In genomic region chr12:111669961-111670360, GRCm38 (mm10) we compare ENCODE assay signal across 11 mouse cellular contexts. TPM values are rescaled to one million over a fixed set of nuclear protein-coding genes. Genes with fewer than 3 reads are reported as not detected.
DNase-seq lines count a peak whose midpoint lies in the region; ATAC-seq lines count a peak whose summit lies in the region.
"Had no signal": no experiment of that assay in that cellular context is flagged by ENCODE, and none has a peak within 500 bp of the region (broad histone marks: within the 10 kb centered on the region; RNA-seq: fewer than 3 reads in every experiment).

No protein-coding gene starts in this region.

- H3K36me3 ChIP-seq in kidney, embryonic 15.5 days: no peaks in the 10 kb centered on the region
- no peaks in the 10 kb centered on the region for H3K36me3 ChIP-seq in embryonic facial prominence, embryonic 12.5 days
- H3K36me3 ChIP-seq in hindbrain, embryonic 12.5 days: peaks cover 27% of the 10 kb centered on the region
- 0 out of 2 replicates have a peak, but pooled peaks cover 5% of the 10 kb centered on the region for H3K36me3 ChIP-seq in midbrain, embryonic 15.5 days (replicated peaks)

- WGBS in kidney, embryonic 15.5 days: 60% methylated on average over 8 of the region's 8 CpGs
- WGBS in embryonic facial prominence, embryonic 12.5 days: 55% methylated on average over 8 of the region's 8 CpGs
- 39% methylated on average over 8 of the region's 8 CpGs for WGBS in hindbrain, embryonic 12.5 days
- WGBS in midbrain, embryonic 15.5 days: 35% methylated on average over 8 of the region's 8 CpGs

- H3K9me3 ChIP-seq in kidney, embryonic 15.5 days (replicated peaks): no peaks in the 10 kb centered on the region
- H3K9me3 ChIP-seq in embryonic facial prominence, embryonic 12.5 days: no peaks in the 10 kb centered on the region
- H3K9me3 ChIP-seq in hindbrain, embryonic 12.5 days (replicated peaks): no peaks in the 10 kb centered on the region
- H3K9me3 ChIP-seq in midbrain, embryonic 15.5 days: no peaks in the 10 kb centered on the region

- H3K4me3 ChIP-seq in kidney, embryonic 15.5 days (replicated peaks): peak overlapping the region; percentile 63; the same call in 1 of the 2 replicates
- peak overlapping the region; percentile 54 for H3K4me3 ChIP-seq in embryonic facial prominence, embryonic 12.5 days
- H3K4me3 ChIP-seq in hindbrain, embryonic 12.5 days: peak overlapping the region; percentile 87
- peak overlapping the region; percentile 84 for H3K4me3 ChIP-seq in midbrain, embryonic 15.5 days

- no peak overlapping the region for H3K27ac ChIP-seq in kidney, embryonic 15.5 days
- no peak overlapping the region for H3K27ac ChIP-seq in embryonic facial prominence, embryonic 12.5 days
- H3K27ac ChIP-seq in hindbrain, embryonic 12.5 days: peak overlapping the region; percentile 90
- peak overlapping the region; percentile 93; the same call in 1 of the 2 replicates for H3K27ac ChIP-seq in midbrain, embryonic 15.5 days
- H3K27ac ChIP-seq: liver, embryonic 14.5 days had no signal

- peak overlapping the region; percentile 97; the same call in 1 of the 2 replicates for H3K4me2 ChIP-seq in kidney, embryonic 15.5 days
- H3K4me2 ChIP-seq in embryonic facial prominence, embryonic 12.5 days (replicated peaks): peak overlapping the region; percentile 70
- H3K4me2 ChIP-seq in hindbrain, embryonic 12.5 days (replicated peaks): peak overlapping the region; percentile 90
- peak overlapping the region; percentile 74 for H3K4me2 ChIP-seq in midbrain, embryonic 15.5 days

- no peak for ATAC-seq in kidney, embryonic 15.5 days (replicated peaks; ENCODE audit: low FRiP score)
- no peak for ATAC-seq in embryonic facial prominence, embryonic 12.5 days (ENCODE audit: insufficient number of reproducible peaks, insufficient read depth, low FRiP score, low TSS enrichment)
- ATAC-seq in hindbrain, embryonic 12.5 days (ENCODE audit: low FRiP score): no peak
- no peak for ATAC-seq in midbrain, embryonic 15.5 days (replicated peaks)

- no peak overlapping the region for H3K9ac ChIP-seq in kidney, embryonic 15.5 days
- H3K9ac ChIP-seq in embryonic facial prominence, embryonic 12.5 days: peak overlapping the region; percentile 57; the same call in 1 of the 2 replicates
- peak overlapping the region; percentile 91 for H3K9ac ChIP-seq in hindbrain, embryonic 12.5 days
- peak overlapping the region; percentile 98; the same call in 1 of the 2 replicates for H3K9ac ChIP-seq in midbrain, embryonic 15.5 days
- H3K9ac ChIP-seq: liver, embryonic 14.5 days had no signal

- H3K4me1 ChIP-seq in kidney, embryonic 15.5 days: peaks cover 50% of the 10 kb centered on the region
- H3K4me1 ChIP-seq in embryonic facial prominence, embryonic 12.5 days: peaks cover 24% of the 10 kb centered on the region
- H3K4me1 ChIP-seq in hindbrain, embryonic 12.5 days: peaks cover 36% of the 10 kb centered on the region
- H3K4me1 ChIP-seq in midbrain, embryonic 15.5 days: peaks cover 37% of the 10 kb centered on the region

- DNase-seq in kidney, adult 18-20 months: no peak
- no peak for DNase-seq in embryo, embryonic 10.5 days (ENCODE audit: low spot score)
- no peak for DNase-seq in adrenal gland, postnatal 25 days
- no peak for DNase-seq in adrenal gland, adult 18-20 months (ENCODE audit: low spot score in 2 of 2)
- DNase-seq: gastrocnemius, postnatal 14 days had no signal

- H3K27me3 ChIP-seq in kidney, embryonic 15.5 days: peaks cover 52% of the 10 kb centered on the region
- H3K27me3 ChIP-seq in embryonic facial prominence, embryonic 12.5 days: peaks cover 50% of the 10 kb centered on the region
- peaks cover 10% of the 10 kb centered on the region for H3K27me3 ChIP-seq in hindbrain, embryonic 12.5 days
- H3K27me3 ChIP-seq in midbrain, embryonic 15.5 days (replicated peaks): no peaks in the 10 kb centered on the region

RNA-seq across cellular contexts. Expression of gene Ckb, which starts 2.2 kb away (rescaled TPM):
- polyA plus RNA-seq in kidney, embryonic 15.5 days (2015; fragmentation: Nextera tagmentation; extraction: Ambion mirVana): 126 and 154 TPM in 2 replicates
- polyA plus RNA-seq in embryonic facial prominence, embryonic 12.5 days (2016; fragmentation: Nextera tagmentation; extraction: Ambion mirVana): 339 and 355 TPM in 2 replicates
- polyA plus RNA-seq in hindbrain, embryonic 12.5 days (2016; fragmentation: Nextera tagmentation; extraction: Ambion mirVana): 1,558 and 1,759 TPM in 2 replicates
- polyA plus RNA-seq in midbrain, embryonic 15.5 days (2015; fragmentation: Nextera tagmentation; extraction: Ambion mirVana): 1,376 and 1,480 TPM in 2 replicates
- total RNA-seq in adrenal gland, postnatal 25 days (2021): 24.3 and 27.3 TPM in 2 replicates
- total RNA-seq in adrenal gland, adult 18-20 months (2021): 10 to 100 TPM; 45.2 to 76.0 TPM
- polyA plus RNA-seq: G1E had no signal

RNA-seq across cellular contexts. Expression of gene Trmt61a, which starts 7.9 kb away (rescaled TPM):
- 10.7 and 12.8 TPM in 2 replicates for polyA plus RNA-seq in kidney, embryonic 15.5 days (2015; fragmentation: Nextera tagmentation; extraction: Ambion mirVana)
- 13.3 and 15.1 TPM in 2 replicates for polyA plus RNA-seq in embryonic facial prominence, embryonic 12.5 days (2016; fragmentation: Nextera tagmentation; extraction: Ambion mirVana)
- polyA plus RNA-seq in hindbrain, embryonic 12.5 days (2016; fragmentation: Nextera tagmentation; extraction: Ambion mirVana): 10.7 and 10.8 TPM in 2 replicates
- polyA plus RNA-seq in midbrain, embryonic 15.5 days (2015; fragmentation: Nextera tagmentation; extraction: Ambion mirVana): 10.4 and 11.9 TPM in 2 replicates
- total RNA-seq in adrenal gland, postnatal 25 days (2021): 9.6 and 11.0 TPM in 2 replicates
- 10 to 100 TPM; 16.3 to 20.1 TPM for total RNA-seq in adrenal gland, adult 18-20 months (2021)

RNA-seq across cellular contexts. Expression of gene Bag5, which starts 43.1 kb away (rescaled TPM):
- 51.4 and 53.6 TPM in 2 replicates for polyA plus RNA-seq in kidney, embryonic 15.5 days (2015; fragmentation: Nextera tagmentation; extraction: Ambion mirVana)
- polyA plus RNA-seq in embryonic facial prominence, embryonic 12.5 days (2016; fragmentation: Nextera tagmentation; extraction: Ambion mirVana): 59.7 and 61.3 TPM in 2 replicates
- polyA plus RNA-seq in hindbrain, embryonic 12.5 days (2016; fragmentation: Nextera tagmentation; extraction: Ambion mirVana): 60.4 and 62.3 TPM in 2 replicates
- 71.7 and 73.1 TPM in 2 replicates for polyA plus RNA-seq in midbrain, embryonic 15.5 days (2015; fragmentation: Nextera tagmentation; extraction: Ambion mirVana)
- 34.8 and 36.2 TPM in 2 replicates for total RNA-seq in adrenal gland, postnatal 25 days (2021)
- total RNA-seq in adrenal gland, adult 18-20 months (2021): 10 to 100 TPM; 43.1 to 43.7 TPM

RNA-seq across cellular contexts. Expression of gene Apopt1, which starts 43.1 kb away (rescaled TPM):
- 53.5 and 57.4 TPM in 2 replicates for polyA plus RNA-seq in kidney, embryonic 15.5 days (2015; fragmentation: Nextera tagmentation; extraction: Ambion mirVana)
- polyA plus RNA-seq in embryonic facial prominence, embryonic 12.5 days (2016; fragmentation: Nextera tagmentation; extraction: Ambion mirVana): 53.0 and 59.7 TPM in 2 replicates
- polyA plus RNA-seq in hindbrain, embryonic 12.5 days (2016; fragmentation: Nextera tagmentation; extraction: Ambion mirVana): 49.9 and 54.0 TPM in 2 replicates
- 51.9 and 55.3 TPM in 2 replicates for polyA plus RNA-seq in midbrain, embryonic 15.5 days (2015; fragmentation: Nextera tagmentation; extraction: Ambion mirVana)
- total RNA-seq in adrenal gland, postnatal 25 days (2021): 69.6 and 71.2 TPM in 2 replicates
- total RNA-seq in adrenal gland, adult 18-20 months (2021): 10 to 100 TPM; 61.0 to 61.3 TPM

Comparison
In these comparisons a context has a peak if more than half of its experiments do, and no peak if none do; other contexts are left out.
1. H3K27ac ChIP-seq: peak in hindbrain, embryonic 12.5 days (single experiment) and midbrain, embryonic 15.5 days (single experiment); none in kidney, embryonic 15.5 days (single experiment) and embryonic facial prominence, embryonic 12.5 days (single experiment).
2. Peak in every context shown above with its lines, with median percentiles within 50 percentile points of each other: H3K4me2 ChIP-seq and H3K4me3 ChIP-seq.